Mouse (Mus musculus): ENCODE measurements around the gene Dnmt3b.

DNA sequence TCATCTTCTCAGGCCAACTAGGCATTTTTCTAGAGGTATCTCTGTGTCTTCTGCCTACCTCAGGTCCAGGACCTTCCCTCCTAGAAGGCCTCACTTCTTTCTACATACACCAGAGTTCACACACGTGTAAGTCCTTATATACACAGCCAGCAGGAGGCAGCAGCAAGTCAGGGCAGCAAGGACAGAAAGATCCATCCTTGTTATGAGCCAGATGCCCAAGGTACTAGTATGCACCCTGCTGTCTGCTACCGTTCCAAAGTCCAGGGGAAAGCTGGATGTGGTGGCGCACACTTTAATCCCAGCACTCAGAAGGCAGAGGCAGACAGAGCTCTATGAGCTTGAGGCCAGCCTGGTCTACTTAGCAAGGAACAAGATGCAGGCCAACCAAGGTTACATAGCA is 42.8 kb upstream of the Dnmt3b start:
- TF ChIP-seq CTCF (IDR thresholded peaks at IDR 0.05; ENCODE audit: control insufficient read depth, insufficient read depth, insufficient read length) (no peak), MYOG (IDR thresholded peaks at IDR 0.05; ENCODE audit: control insufficient read depth, extremely low read depth, insufficient read length) (no peak), MAX (IDR thresholded peaks at IDR 0.05) (no peak), USF1 (IDR thresholded peaks at IDR 0.05; ENCODE audit: low read depth) (no peak), CEBPB (IDR thresholded peaks at IDR 0.05; ENCODE audit: low read depth) (no peak), MYOD1 (IDR thresholded peaks at IDR 0.05; ENCODE audit: control insufficient read depth, insufficient read length, low read depth) (no peak), FOSL1 (IDR thresholded peaks at IDR 0.05; ENCODE audit: insufficient read depth, low read length, poor library complexity, severe bottlenecking) (no peak)

Measured in C2C12 (cell line).